Mouse (Mus musculus) gastrocnemius, postnatal 14 days (tissue): Measurements from ENCODE around the gene Ano4. TPM values are rescaled to one million over a fixed set of nuclear protein-coding genes. Genes with fewer than 3 reads are reported as not detected.

Experiments
- DNase-seq: peaks from one replicate; pipeline ENCODE4 v3.0.0; 2021; ENCODE audit warnings: mixed read lengths
- intact Hi-C: fragments of 180-260 bp; cut with DNase I; formaldehyde crosslinking; loops from one replicate; pipeline ENCODE4 v1.15.1; 2025; ENCODE audit warnings: low total_unique reads
- total RNA-seq, 2 experiments: library from RNA; stranded (reverse); gene quantifications; 2 replicates each; pipeline ENCODE4 v1.2.3; 2021

Gene Ano4
- total RNA-seq, 2 experiments from 2014 or later = 0.70 to 1.0 TPM

- intact Hi-C loops = no loop called here
- no peak for DNase-seq
Measured at GRCm38 (mm10) chr10:89292784-89293183, 51.8 kb downstream of the Ano4 start.

- DNase-seq = no peak
- intact Hi-C loops = no loop called here
Measured at GRCm38 (mm10) chr10:89290698-89291097, 53.9 kb downstream of the Ano4 start.

- intact Hi-C loops = no loop called here
- no peak for DNase-seq
Measured at GRCm38 (mm10) chr10:89289290-89289689, 55.3 kb downstream of the Ano4 start.

GRCm38 (mm10) chr10:89280402-89280801, 64.2 kb downstream of the Ano4 start:
- no peak for DNase-seq
- intact Hi-C loops = no loop called here

GRCm38 (mm10) chr10:89273001-89273680, 71.4 kb downstream of the Ano4 start:
- intact Hi-C loops = no loop called here
- DNase-seq = no peak

- intact Hi-C loops = no loop called here
- no peak for DNase-seq
Measured at GRCm38 (mm10) chr10:89267312-89267711, 77.2 kb downstream of the Ano4 start.

- no peak for DNase-seq
- intact Hi-C loops = no loop called here
Measured at GRCm38 (mm10) chr10:89263396-89263795, 81.2 kb downstream of the Ano4 start.

GRCm38 (mm10) chr10:89257457-89258381, 86.8 kb downstream of the Ano4 start:
- DNase-seq = no peak
- intact Hi-C loops = no loop called here

GRCm38 (mm10) chr10:89256762-89257456, 87.7 kb downstream of the Ano4 start:
- DNase-seq = no peak
- intact Hi-C loops = no loop called here

- intact Hi-C loops = no loop called here
Measured at GRCm38 (mm10) chr10:89254765-89255164, 89.8 kb downstream of the Ano4 start.

GRCm38 (mm10) chr10:89253799-89254198, 90.8 kb downstream of the Ano4 start:
- intact Hi-C loops = no loop called here
- DNase-seq = no peak

More at GRCm38 (mm10) chr10:89254765-89255164, 89.8 kb downstream of the Ano4 start:
- DNase-seq = no peak

GRCm38 (mm10) chr10:89252636-89253035, 91.9 kb downstream of the Ano4 start:
- DNase-seq = no peak
- intact Hi-C loops = no loop called here

GRCm38 (mm10) chr10:89243808-89244207, 100.8 kb downstream of the Ano4 start:
- intact Hi-C loops = no loop called here
- no peak for DNase-seq

GRCm38 (mm10) chr10:89224524-89224923, 120.0 kb downstream of the Ano4 start:
- no peak for DNase-seq
- intact Hi-C loops = no loop called here

- intact Hi-C loops = no loop called here
- no peak for DNase-seq
Measured at GRCm38 (mm10) chr10:89222284-89222989, 122.1 kb downstream of the Ano4 start.

GRCm38 (mm10) chr10:89216078-89216477, 128.5 kb downstream of the Ano4 start:
- no peak for DNase-seq
- intact Hi-C loops = no loop called here

- intact Hi-C loops = no loop called here
- peak; percentile 3 for DNase-seq
Measured at GRCm38 (mm10) chr10:89205858-89206257, 138.7 kb downstream of the Ano4 start.

- intact Hi-C loops = no loop called here
Measured at GRCm38 (mm10) chr10:89196444-89196843, 148.1 kb downstream of the Ano4 start.

GRCm38 (mm10) chr10:89195068-89195467, 149.5 kb downstream of the Ano4 start:
- intact Hi-C loops = no loop called here
- DNase-seq = no peak

More at GRCm38 (mm10) chr10:89196444-89196843, 148.1 kb downstream of the Ano4 start:
- no peak for DNase-seq
